Mouse (Mus musculus) liver, postnatal 0 days (tissue): ENCODE data around the gene Ifitm7.

Source experiments
- CTCF ChIP-seq: sonication (generic); IDR thresholded peaks from 2 replicates; pipeline ENCODE4 v1.5.1; 2016; ENCODE audit warnings: antibody characterized with exemption, low read depth
- EP300 ChIP-seq: IDR thresholded peaks from 2 replicates; pipeline ENCODE4 v1.6.1; 2016; ENCODE audit warnings: antibody characterized with exemption, low read depth, mild to moderate bottlenecking

DNA sequence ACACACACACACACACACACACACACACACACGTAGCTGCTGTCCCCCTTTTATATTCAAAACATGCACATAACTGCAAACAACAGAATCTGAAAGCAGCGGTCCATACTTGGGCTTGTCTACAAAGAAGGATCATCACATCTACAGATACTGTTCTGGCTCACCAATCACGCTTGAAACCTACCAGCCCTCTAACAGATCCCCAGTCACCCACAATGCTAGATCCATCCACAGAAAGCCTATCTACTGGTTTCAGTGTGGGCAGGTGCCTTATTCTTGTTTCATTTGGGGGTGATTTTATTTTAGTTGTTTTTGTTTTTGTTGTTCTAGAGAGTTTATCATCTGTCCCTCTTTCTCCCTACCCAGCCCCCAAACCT is 503 bp downstream of the Ifitm7 start:
- TF ChIP-seq CTCF (no peak), EP300 (no peak)
